Mouse (Mus musculus): ENCODE data around the gene Serp2. TPM values are rescaled to one million over a fixed set of nuclear protein-coding genes. Genes with fewer than 3 reads are reported as not detected.
"Not testable (repeated sequence)": the region's sequence is repeated elsewhere in the genome, so short reads cannot be mapped to it uniquely, and the experiment has no call there.

The Serp2 gene
- total RNA-seq, 2 experiments from 2014 or later: 3.2 to 3.8 TPM

- no peak for DNase-seq (ENCODE audit: low spot score in 2 of 2)
Observed at GRCm38 (mm10) chr14:76570292-76570691, 13.6 kb upstream of the Serp2 start.

GRCm38 (mm10) chr14:76569271-76569961, 12.7 kb upstream of the Serp2 start:
- DNase-seq (ENCODE audit: low spot score in 2 of 2): no peak

- no peak for DNase-seq (ENCODE audit: low spot score in 2 of 2)
Observed at GRCm38 (mm10) chr14:76568548-76568947, 11.9 kb upstream of the Serp2 start.

- DNase-seq (ENCODE audit: low spot score in 2 of 2): no peak
Observed at GRCm38 (mm10) chr14:76567280-76567679, 10.6 kb upstream of the Serp2 start.

- no peak for DNase-seq (ENCODE audit: low spot score in 2 of 2)
Observed at GRCm38 (mm10) chr14:76566711-76567110, 10.0 kb upstream of the Serp2 start.

GRCm38 (mm10) chr14:76566193-76566592, 9.5 kb upstream of the Serp2 start:
- no peak for DNase-seq (ENCODE audit: low spot score in 2 of 2)

- no peak for DNase-seq (ENCODE audit: low spot score in 2 of 2)
Observed at GRCm38 (mm10) chr14:76559208-76559607, 2.5 kb upstream of the Serp2 start.

GRCm38 (mm10) chr14:76558171-76558570, 1.5 kb upstream of the Serp2 start:
- not testable (repeated sequence) for DNase-seq (ENCODE audit: low spot score in 2 of 2)

- DNase-seq (ENCODE audit: low spot score in 2 of 2): peak; percentile 63 to 69
Observed at GRCm38 (mm10) chr14:76556031-76556851, 448 bp downstream of the Serp2 start.

- no peak for DNase-seq (ENCODE audit: low spot score in 2 of 2)
Observed at GRCm38 (mm10) chr14:76555263-76556030, 1.2 kb downstream of the Serp2 start.

- no peak for DNase-seq (ENCODE audit: low spot score in 2 of 2)
Observed at GRCm38 (mm10) chr14:76544136-76544535, 12.6 kb downstream of the Serp2 start.

GRCm38 (mm10) chr14:76541341-76541740, 15.3 kb downstream of the Serp2 start:
- no peak for DNase-seq (ENCODE audit: low spot score in 2 of 2)

GRCm38 (mm10) chr14:76540005-76540670, 16.6 kb downstream of the Serp2 start:
- DNase-seq (ENCODE audit: low spot score in 2 of 2): no peak

- DNase-seq (ENCODE audit: low spot score in 2 of 2): no peak
Observed at GRCm38 (mm10) chr14:76536921-76537320, 19.8 kb downstream of the Serp2 start.

GRCm38 (mm10) chr14:76535096-76535495, 21.6 kb downstream of the Serp2 start:
- DNase-seq (ENCODE audit: low spot score in 2 of 2): no peak

GRCm38 (mm10) chr14:76533170-76533815, 23.4 kb downstream of the Serp2 start:
- DNase-seq (ENCODE audit: low spot score in 2 of 2): no peak

- peak in 1 of 2 experiments; percentile 52 for DNase-seq (ENCODE audit: low spot score in 2 of 2)
Observed at GRCm38 (mm10) chr14:76532257-76533169, 24.2 kb downstream of the Serp2 start.

- DNase-seq (ENCODE audit: low spot score in 2 of 2): no peak
Observed at GRCm38 (mm10) chr14:76531027-76531660, 25.5 kb downstream of the Serp2 start.

- DNase-seq (ENCODE audit: low spot score in 2 of 2): no peak
Observed at GRCm38 (mm10) chr14:76528641-76529040, 28.0 kb downstream of the Serp2 start.

Measured in gastrocnemius, postnatal 4 days (tissue).